Mouse (Mus musculus) CD4-positive helper T cell, adult 2 months (primary cell): ENCODE measurements at regions not wholly inside any gene's neighbourhood (a gene's known extent, or its start where the extent isn't known, plus 50 kb on each side); places are given as distances from the start of the nearest gene placed in this dataset.

Experiments used
- DNase-seq: peaks from one replicate; pipeline ENCODE4 v3.0.0-alpha.2; 2012; ENCODE audit warnings: low read depth, missing footprints, low spot score

GRCm38 (mm10) chrX:47229506-47229905, 663.3 kb downstream of the Smarca1 start:
- DNase-seq = no peak

DNA sequence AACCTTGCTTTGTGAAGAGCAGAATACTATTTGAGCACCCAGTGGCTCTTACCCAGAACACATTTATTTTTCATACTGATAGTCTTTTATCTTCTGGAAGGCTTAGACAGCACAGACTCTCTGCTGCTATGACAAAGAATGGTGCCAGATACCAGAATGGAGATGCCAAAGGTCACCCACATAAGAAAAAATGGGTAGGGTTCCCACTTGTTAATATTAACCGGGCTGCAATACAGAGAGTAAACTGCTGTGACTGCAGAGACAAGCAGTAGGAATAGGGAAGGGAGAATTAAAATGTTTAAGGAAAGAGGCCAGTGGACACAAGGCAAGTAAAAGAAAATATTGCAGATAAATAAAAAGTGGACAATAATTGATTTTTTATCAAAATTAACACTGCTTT, 709.9 kb downstream of the Smarca1 start:
- DNase-seq = no peak

DNA sequence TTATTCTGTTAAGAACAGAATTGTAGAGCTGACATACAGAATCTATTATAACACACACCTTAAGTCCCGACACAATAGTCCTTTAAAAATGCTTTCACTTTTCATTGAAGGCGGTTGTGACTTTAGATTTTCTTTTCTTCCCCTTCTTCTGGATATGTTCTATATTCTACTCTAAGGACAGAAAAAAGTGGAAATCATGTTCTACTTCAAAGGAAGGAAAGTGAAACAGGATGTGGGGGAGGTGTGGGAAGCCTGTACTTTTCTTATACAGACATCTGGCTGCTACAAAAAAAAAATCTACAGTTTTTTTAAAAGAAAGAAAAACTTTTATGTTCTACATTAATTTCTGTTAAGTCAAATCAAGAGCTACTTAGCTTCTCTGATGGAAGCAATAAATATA, 735.0 kb downstream of the Smarca1 start:
- DNase-seq = peak; percentile 2

- no peak for DNase-seq
Measured at GRCm38 (mm10) chrX:47124140-47124928, 768.4 kb downstream of the Smarca1 start.
